Mouse (Mus musculus) heart, embryonic 14.5 days (tissue): ENCODE data around the gene Rmnd5b. TPM values are rescaled to one million over a fixed set of nuclear protein-coding genes. Genes with fewer than 3 reads are reported as not detected.
A peak's percentile ranks its signal among the peaks of the same experiment; 100 is the strongest.
"Not testable (repeated sequence)": the region's sequence is repeated elsewhere in the genome, so short reads cannot be mapped to it uniquely, and the experiment has no call there.

Experiments used
- ATAC-seq: fragments of 200-750 bp; cut with Nextera tagmentation; 2 replicates; pipeline ENCODE4 v1.8.0; 2017; ENCODE audit warnings: low read depth, moderate TSS enrichment; ENCODE audit not compliant: insufficient number of reproducible peaks, insufficient read depth, low FRiP score
- H3K27ac ChIP-seq, 2 experiments: fragments of 200-500 bp in 1 of 2; fragments of 300-500 bp in 1 of 2; sonication (generic) in 1 of 2; replicated peaks in 1 of 2; 2 replicates each; pipeline ENCODE4 v1.5.1; 2012 to 2014; ENCODE audit warnings: low read depth in 2 of 2, low read length in 2 of 2, control low read depth in 1 of 2, mild to moderate bottlenecking in 1 of 2, mixed read lengths in 1 of 2; ENCODE audit not compliant: control insufficient read depth in 1 of 2, insufficient read depth in 1 of 2
- H3K27me3 ChIP-seq: fragments of 300-500 bp; sonication (generic); 2 replicates; pipeline ENCODE4 v1.6.1; 2014; ENCODE audit warnings: mild to moderate bottlenecking, low read length, control low read depth; ENCODE audit not compliant: control insufficient read depth, insufficient read depth
- H3K36me3 ChIP-seq: fragments of 300-500 bp; sonication (generic); 2 replicates; pipeline ENCODE4 v1.6.1; 2014; ENCODE audit warnings: mild to moderate bottlenecking, control low read depth, low read length, mixed read lengths; ENCODE audit not compliant: control insufficient read depth, insufficient read depth
- H3K4me1 ChIP-seq, 2 experiments: fragments of 200-500 bp in 1 of 2; fragments of 300-500 bp in 1 of 2; sonication (generic) in 1 of 2; 2 replicates each; pipeline ENCODE4 v1.6.1; 2012 to 2014; ENCODE audit warnings: low read length in 2 of 2, control low read depth in 1 of 2, mixed read lengths in 1 of 2; ENCODE audit not compliant: control insufficient read depth in 2 of 2, insufficient read depth in 2 of 2
- H3K4me2 ChIP-seq: fragments of 300-500 bp; sonication (generic); 2 replicates; pipeline ENCODE4 v1.6.1; 2014; ENCODE audit warnings: mild to moderate bottlenecking, low read length
- H3K4me3 ChIP-seq, 2 experiments: fragments of 200-500 bp in 1 of 2; fragments of 300-500 bp in 1 of 2; sonication (generic) in 1 of 2; 2 replicates each; pipeline ENCODE4 v1.5.1; 2012 to 2014; ENCODE audit warnings: low read length in 2 of 2, mild to moderate bottlenecking in 2 of 2, control low read depth in 1 of 2, low read depth in 1 of 2, moderate library complexity in 1 of 2; ENCODE audit not compliant: control insufficient read depth in 1 of 2, insufficient read depth in 1 of 2
- H3K9ac ChIP-seq: fragments of 300-500 bp; sonication (generic); 2 replicates; pipeline ENCODE4 v1.6.1; 2014; ENCODE audit warnings: mild to moderate bottlenecking, low read length
- H3K9me3 ChIP-seq: fragments of 300-500 bp; sonication (generic); 2 replicates; pipeline ENCODE4 v1.6.1; 2016; ENCODE audit warnings: low read length, control low read depth; ENCODE audit not compliant: control insufficient read depth
- WGBS: fragments of 180-500 bp; shearing (Covaris S2); extraction: QIAGEN DNeasy Blood & Tissue Kit; methylation state at CpG from one replicate; pipeline ENCODE4 v1.1.7; 2014; 5-methylcytosine and 5-hydroxymethylcytosine counted together
- polyA plus RNA-seq: library from polyadenylated mRNA; unstranded; fragments of >200 nt; fragmentation: Nextera tagmentation; extraction: Ambion mirVana; gene quantifications from 2 replicates; pipeline ENCODE4 v1.2.1, GENCODE M21; 2014

Gene Rmnd5b
- polyA plus RNA-seq, 1 experiment from 2014 or later: 32.1 TPM

- peak overlapping the region; percentile 88 to 89 for H3K4me3 ChIP-seq
- WGBS: under 1% methylated on average over 11 of the region's 11 CpGs
- no peaks in the 10 kb centered on the region for H3K9me3 ChIP-seq
- peak overlapping the region; percentile 93 for H3K4me2 ChIP-seq
- peak overlapping the region; percentile 32 to 50 for H3K27ac ChIP-seq
- ATAC-seq: no peak
- peaks cover 33% of the 10 kb centered on the region for H3K36me3 ChIP-seq
- no peaks in the 10 kb centered on the region for H3K27me3 ChIP-seq
- peak overlapping the region; percentile 83 for H3K9ac ChIP-seq
- peaks cover 6 to 15% of the 10 kb centered on the region in 2 experiments; a peak in 3 of 4 replicates for H3K4me1 ChIP-seq
Measured at GRCm38 (mm10) chr11:51620084-51620483, 15.6 kb downstream of the Rmnd5b start.

GRCm38 (mm10) chr11:51619409-51620060 lies 16.2 kb downstream of the Rmnd5b start, which contains the start of gene Nhp2:
TSS of gene Nhp2 (plus strand) at chr11:51619735.
- no peaks in the 10 kb centered on the region for H3K9me3 ChIP-seq
- H3K27ac ChIP-seq: peak within 1 kb of the TSS; percentile 32 to 50
- no peaks in the 10 kb centered on the region for H3K27me3 ChIP-seq
- peak; percentile 88 for ATAC-seq
- H3K4me2 ChIP-seq: peak within 1 kb of the TSS; percentile 93
- H3K4me1 ChIP-seq: peaks cover 9 to 19% of the 10 kb centered on the region in 2 experiments; a peak in 3 of 4 replicates
- peaks cover 27% of the 10 kb centered on the region for H3K36me3 ChIP-seq
- under 1% methylated on average over 51 of the region's 51 CpGs for WGBS
- peak within 1 kb of the TSS; percentile 88 to 89 for H3K4me3 ChIP-seq
- H3K9ac ChIP-seq: peak within 1 kb of the TSS; percentile 83

- 0 out of 4 replicates have a peak overlapping the region, but pooled peaks have one; percentile 16 to 22 for H3K27ac ChIP-seq
- H3K4me2 ChIP-seq: peak overlapping the region; percentile 93
- no peak for ATAC-seq
- peak overlapping the region; percentile 53; the same call in 1 of the 2 replicates for H3K9ac ChIP-seq
- no peaks in the 10 kb centered on the region for H3K27me3 ChIP-seq
- peaks cover 9 to 19% of the 10 kb centered on the region in 2 experiments; a peak in 3 of 4 replicates for H3K4me1 ChIP-seq
- WGBS: 49% methylated on average over 8 of the region's 8 CpGs
- no peaks in the 10 kb centered on the region for H3K9me3 ChIP-seq
- peaks cover 22% of the 10 kb centered on the region for H3K36me3 ChIP-seq
- peak overlapping the region; percentile 88 to 89 for H3K4me3 ChIP-seq
Measured at GRCm38 (mm10) chr11:51618894-51619408, 16.7 kb downstream of the Rmnd5b start.

GRCm38 (mm10) chr11:51617693-51618092 lies 18.0 kb downstream of the Rmnd5b start:
- H3K9me3 ChIP-seq: no peaks in the 10 kb centered on the region
- H3K4me2 ChIP-seq: no peak overlapping the region
- H3K27ac ChIP-seq: no peak overlapping the region
- peaks cover 9 to 19% of the 10 kb centered on the region in 2 experiments; a peak in 3 of 4 replicates for H3K4me1 ChIP-seq
- no peaks in the 10 kb centered on the region for H3K27me3 ChIP-seq
- H3K9ac ChIP-seq: no peak overlapping the region
- 8% methylated on average over 4 of the region's 4 CpGs for WGBS
- peaks cover 9% of the 10 kb centered on the region; the same call in 1 of the 2 replicates for H3K36me3 ChIP-seq
- no peak overlapping the region for H3K4me3 ChIP-seq
- no peak for ATAC-seq

GRCm38 (mm10) chr11:51616113-51616512 lies 19.6 kb downstream of the Rmnd5b start:
- not testable (repeated sequence) for ATAC-seq
- peak overlapping the region in 1 of 2 experiments; percentile 82; a peak in 1 of 4 replicates for H3K27ac ChIP-seq
- H3K9ac ChIP-seq: peak overlapping the region; percentile 70

GRCm38 (mm10) chr11:51615601-51616000 lies 20.1 kb downstream of the Rmnd5b start:
- Histone ChIP-seq H3K9me3 (no peaks in the 10 kb centered on the region), H3K4me3 (peak overlapping the region; percentile 35 to 41), H3K27me3 (no peaks in the 10 kb centered on the region), H3K9ac (peak overlapping the region; percentile 70), H3K4me2 (peak overlapping the region; percentile 70), H3K4me1 (peaks cover 9 to 16% of the 10 kb centered on the region in 2 experiments; a peak in 3 of 4 replicates), H3K27ac (peak overlapping the region; percentile 82), H3K36me3 (no peaks in the 10 kb centered on the region)
- ATAC-seq: peak; percentile 63; the same call in 1 of the 2 replicates
- WGBS: 2% methylated on average over 14 of the region's 14 CpGs

More at GRCm38 (mm10) chr11:51616113-51616512, 19.6 kb downstream of the Rmnd5b start:
- Histone ChIP-seq H3K4me3 (peak overlapping the region in 1 of 2 experiments; percentile 35; a peak in 2 of 4 replicates), H3K4me1 (peaks cover 9 to 19% of the 10 kb centered on the region in 2 experiments; a peak in 3 of 4 replicates), H3K4me2 (peak overlapping the region; percentile 70)
- not testable (repeated sequence) for H3K36me3 ChIP-seq, H3K9me3 ChIP-seq, H3K27me3 ChIP-seq
- WGBS: 86% methylated on average over 7 of the region's 7 CpGs

- Histone ChIP-seq H3K4me2 (peak overlapping the region; percentile 70), H3K4me3 (peak overlapping the region; percentile 35 to 41; a peak in 3 of 4 replicates), H3K27me3 (no peaks in the 10 kb centered on the region), H3K27ac (peak overlapping the region; percentile 82), H3K4me1 (peaks cover 9 to 11% of the 10 kb centered on the region in 2 experiments; a peak in 3 of 4 replicates), H3K9me3 (no peaks in the 10 kb centered on the region), H3K36me3 (no peaks in the 10 kb centered on the region), H3K9ac (peak overlapping the region; percentile 70)
- ATAC-seq: no peak
- 40% methylated on average over 7 of the region's 7 CpGs for WGBS
Measured at GRCm38 (mm10) chr11:51615129-51615528, 20.6 kb downstream of the Rmnd5b start.
